Mouse (Mus musculus): ENCODE measurements around the gene Syce1. TPM values are rescaled to one million over a fixed set of nuclear protein-coding genes. Genes with fewer than 3 reads are reported as not detected.
A peak's percentile ranks its signal among the peaks of the same experiment; 100 is the strongest.

Syce1 gene
- polyA plus RNA-seq (2012; ENCODE audit: insufficient read depth, insufficient read length, low replicate concordance, missing spikeins): not detected in 2 replicates

- no peak for TF ChIP-seq POLR2A (IDR thresholded peaks at IDR 0.05; ENCODE audit: insufficient read depth, low read depth, low read length)
- TF ChIP-seq CTCF (IDR thresholded peaks at IDR 0.05; ENCODE audit: insufficient read depth, low read depth, low read length): no peak
- no peak within 1 kb of the TSS for H3K4me3 ChIP-seq (ENCODE audit: insufficient read depth, low read depth, low read length)
- H3K27ac ChIP-seq (ENCODE audit: insufficient read depth, low read depth, low read length): no peak within 1 kb of the TSS
- no peaks in the 10 kb centered on the region for H3K4me1 ChIP-seq (ENCODE audit: control insufficient read depth, insufficient read depth, low read length)
- WGBS: 88% methylated on average over 33 of the region's 33 CpGs
Measured at GRCm38 (mm10) chr7:140787406-140788052, at the start of gene Syce1. Gene Syce1 (minus strand): TSS chr7:140787852.

GRCm38 (mm10) chr7:140836243-140837115 lies 48.8 kb upstream of the Syce1 start:
- WGBS: 79% methylated on average over 9 of the region's 9 CpGs
- Histone ChIP-seq H3K4me1 (ENCODE audit: control insufficient read depth, insufficient read depth, low read length) (no peaks in the 10 kb centered on the region), H3K4me3 (ENCODE audit: insufficient read depth, low read depth, low read length) (no peak overlapping the region), H3K27ac (ENCODE audit: insufficient read depth, low read depth, low read length) (no peak overlapping the region)
- no peak for TF ChIP-seq POLR2A (IDR thresholded peaks at IDR 0.05; ENCODE audit: insufficient read depth, low read depth, low read length)
- no peak for TF ChIP-seq CTCF (IDR thresholded peaks at IDR 0.05; ENCODE audit: insufficient read depth, low read depth, low read length)

DNA sequence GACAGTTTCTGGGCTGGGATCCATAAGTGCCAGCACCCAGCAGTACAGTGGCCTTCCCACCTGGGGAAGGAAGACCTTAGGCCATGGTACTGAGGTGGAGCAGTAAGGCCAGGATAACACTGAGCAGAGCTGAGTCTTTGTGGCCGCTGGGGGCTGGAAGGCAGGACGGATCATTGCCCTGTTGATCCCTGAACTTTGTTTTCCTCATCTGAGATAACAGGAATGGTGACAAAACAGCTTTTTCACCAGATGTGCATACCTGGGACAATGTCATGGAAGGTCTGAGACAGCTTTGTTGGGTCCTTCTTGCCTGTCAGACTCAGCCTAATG lies 48.1 kb upstream of the Syce1 start:
- no peaks in the 10 kb centered on the region for H3K4me1 ChIP-seq (ENCODE audit: control insufficient read depth, insufficient read depth, low read length)
- no peak for TF ChIP-seq POLR2A (IDR thresholded peaks at IDR 0.05; ENCODE audit: insufficient read depth, low read depth, low read length)
- TF ChIP-seq CTCF (IDR thresholded peaks at IDR 0.05; ENCODE audit: insufficient read depth, low read depth, low read length): no peak
- H3K27ac ChIP-seq (ENCODE audit: insufficient read depth, low read depth, low read length): no peak overlapping the region
- no peak overlapping the region for H3K4me3 ChIP-seq (ENCODE audit: insufficient read depth, low read depth, low read length)
- WGBS: 78% methylated on average over 2 of the region's 2 CpGs

DNA sequence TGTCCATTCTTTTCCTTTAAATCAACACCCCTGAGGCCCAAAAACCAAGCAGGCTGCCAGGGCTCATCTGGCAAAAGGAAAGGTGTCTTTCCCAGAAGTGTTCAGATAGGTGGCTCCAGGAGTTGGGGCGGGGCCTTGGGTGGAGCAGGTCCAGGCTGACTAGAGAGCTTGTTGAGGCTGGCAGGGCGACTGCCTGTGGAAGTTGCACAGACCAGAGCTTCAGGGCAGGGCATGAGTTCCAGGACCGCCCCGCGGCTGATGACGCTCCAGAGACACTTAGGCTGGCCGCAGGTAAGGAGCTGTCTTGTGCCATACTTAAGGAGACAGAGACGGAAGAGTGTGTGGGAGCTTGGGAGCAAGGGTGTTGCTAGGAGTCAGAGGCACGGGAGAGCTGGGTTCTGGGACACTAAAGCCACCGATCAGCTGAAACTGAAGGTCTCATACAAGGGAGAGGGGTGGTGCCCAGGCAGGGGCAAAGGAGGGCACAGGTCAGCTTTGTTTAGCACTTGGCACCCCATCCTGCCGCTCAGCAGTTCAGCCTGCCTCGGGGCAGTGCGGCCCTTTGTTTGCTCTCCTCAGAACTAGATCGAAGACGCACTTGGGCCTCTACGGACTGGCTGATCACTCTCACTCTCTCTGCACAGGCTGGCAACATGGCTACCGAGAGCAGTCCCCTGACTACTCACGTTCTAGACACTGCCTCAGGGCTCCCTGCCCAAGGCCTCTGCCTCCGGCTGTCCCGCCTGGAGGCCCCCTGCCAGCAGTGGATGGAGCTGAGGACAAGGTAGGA lies 47.5 kb upstream of the Syce1 start, which contains the start of gene Urah:
Urah (plus strand) TSS at position 51 of the 790 bp plus-strand sequence.
- WGBS: 53% methylated on average over 20 of the region's 20 CpGs
- Histone ChIP-seq H3K4me1 (ENCODE audit: control insufficient read depth, insufficient read depth, low read length) (no peaks in the 10 kb centered on the region), H3K27ac (ENCODE audit: insufficient read depth, low read depth, low read length) (no peak within 1 kb of the TSS), H3K4me3 (ENCODE audit: insufficient read depth, low read depth, low read length) (no peak within 1 kb of the TSS)
- TF ChIP-seq POLR2A (IDR thresholded peaks at IDR 0.05; ENCODE audit: insufficient read depth, low read depth, low read length) (no peak), CTCF (IDR thresholded peaks at IDR 0.05; ENCODE audit: insufficient read depth, low read depth, low read length) (no peak)

GRCm38 (mm10) chr7:140833341-140833740 lies 45.7 kb upstream of the Syce1 start:
- TF ChIP-seq POLR2A (IDR thresholded peaks at IDR 0.05; ENCODE audit: insufficient read depth, low read depth, low read length) (no peak), CTCF (IDR thresholded peaks at IDR 0.05; ENCODE audit: insufficient read depth, low read depth, low read length) (no peak)
- WGBS: 86% methylated on average over 4 of the region's 4 CpGs
- H3K27ac ChIP-seq (ENCODE audit: insufficient read depth, low read depth, low read length): no peak overlapping the region
- peaks cover under 1% of the 10 kb centered on the region; the same call in 1 of the 2 replicates for H3K4me1 ChIP-seq (ENCODE audit: control insufficient read depth, insufficient read depth, low read length)
- H3K4me3 ChIP-seq (ENCODE audit: insufficient read depth, low read depth, low read length): no peak overlapping the region

- H3K27ac ChIP-seq (ENCODE audit: insufficient read depth, low read depth, low read length): no peak overlapping the region
- WGBS: 77% methylated on average over 6 of the region's 6 CpGs
- TF ChIP-seq POLR2A (IDR thresholded peaks at IDR 0.05; ENCODE audit: insufficient read depth, low read depth, low read length) (no peak), CTCF (IDR thresholded peaks at IDR 0.05; ENCODE audit: insufficient read depth, low read depth, low read length) (no peak)
- peaks cover 2% of the 10 kb centered on the region; the same call in 1 of the 2 replicates for H3K4me1 ChIP-seq (ENCODE audit: control insufficient read depth, insufficient read depth, low read length)
- H3K4me3 ChIP-seq (ENCODE audit: insufficient read depth, low read depth, low read length): no peak overlapping the region
Measured at GRCm38 (mm10) chr7:140831447-140831846, 43.8 kb upstream of the Syce1 start.

GRCm38 (mm10) chr7:140828171-140828881 lies 40.7 kb upstream of the Syce1 start:
- no peak for TF ChIP-seq CTCF (IDR thresholded peaks at IDR 0.05; ENCODE audit: insufficient read depth, low read depth, low read length)
- TF ChIP-seq POLR2A (IDR thresholded peaks at IDR 0.05; ENCODE audit: insufficient read depth, low read depth, low read length): no peak
- 17% methylated on average over 8 of the region's 8 CpGs for WGBS
- H3K27ac ChIP-seq (ENCODE audit: insufficient read depth, low read depth, low read length): peak overlapping the region; percentile 75
- peaks cover 2% of the 10 kb centered on the region; the same call in 1 of the 2 replicates for H3K4me1 ChIP-seq (ENCODE audit: control insufficient read depth, insufficient read depth, low read length)
- H3K4me3 ChIP-seq (ENCODE audit: insufficient read depth, low read depth, low read length): no peak overlapping the region

DNA sequence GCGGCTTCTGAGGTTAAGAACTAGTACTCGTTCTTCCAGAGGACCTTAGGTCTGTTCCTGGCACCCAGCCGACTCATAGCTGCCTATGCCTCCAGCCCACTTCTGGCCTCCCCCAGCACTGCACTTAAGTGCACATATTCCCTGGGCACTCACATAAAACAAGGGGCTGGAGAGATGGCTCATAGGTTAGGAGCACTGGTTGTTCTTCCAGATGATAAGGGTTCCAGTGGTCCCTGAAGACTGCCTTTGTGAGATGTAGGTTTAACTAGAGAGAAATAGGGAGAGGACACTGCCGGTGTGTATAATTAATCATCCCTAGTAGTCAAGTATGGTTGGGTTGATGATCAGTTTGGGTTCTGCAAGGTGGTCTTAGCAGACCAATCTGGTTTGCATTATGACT lies 35.1 kb upstream of the Syce1 start:
- Histone ChIP-seq H3K4me3 (ENCODE audit: insufficient read depth, low read depth, low read length) (no peak overlapping the region), H3K4me1 (ENCODE audit: control insufficient read depth, insufficient read depth, low read length) (peaks cover 8% of the 10 kb centered on the region), H3K27ac (ENCODE audit: insufficient read depth, low read depth, low read length) (no peak overlapping the region)
- 92% methylated on average over 4 of the region's 4 CpGs for WGBS
- no peak for TF ChIP-seq CTCF (IDR thresholded peaks at IDR 0.05; ENCODE audit: insufficient read depth, low read depth, low read length)
- no peak for TF ChIP-seq POLR2A (IDR thresholded peaks at IDR 0.05; ENCODE audit: insufficient read depth, low read depth, low read length)

Measured in olfactory bulb, adult 2 months (tissue).